Mouse (Mus musculus): ENCODE results near the gene Tirap. TPM values are rescaled to one million over a fixed set of nuclear protein-coding genes. Genes with fewer than 3 reads are reported as not detected.

Tirap gene
- polyA plus RNA-seq, 1 experiment from 2014 or later: 6.3 TPM

GRCm38 (mm10) chr9:35183359-35183758 lies 16.7 kb downstream of the Tirap start:
- Histone ChIP-seq H3K9ac (replicated peaks; ENCODE audit: low read length) (no peak overlapping the region), H3K9me3 (ENCODE audit: control insufficient read depth, low read length) (no peaks in the 10 kb centered on the region), H3K27ac (replicated peaks; ENCODE audit: low read depth, low read length) (no peak overlapping the region), H3K27me3 (ENCODE audit: control insufficient read depth, insufficient read depth, low read length) (no peaks in the 10 kb centered on the region), H3K36me3 (ENCODE audit: control insufficient read depth, insufficient read depth, low read length) (0 out of 2 replicates have a peak, but pooled peaks cover 9% of the 10 kb centered on the region), H3K4me3 (replicated peaks; ENCODE audit: low read depth, low read length) (no peak overlapping the region), H3K4me1 (ENCODE audit: control insufficient read depth, insufficient read depth, low read length) (no peaks in the 10 kb centered on the region), H3K4me2 (ENCODE audit: low read length) (no peak overlapping the region)
- WGBS: 64% methylated on average over 5 of the region's 5 CpGs
- ATAC-seq (ENCODE audit: low FRiP score, low TSS enrichment) (no peak), DNase-seq (no peak)

GRCm38 (mm10) chr9:35182832-35183231 lies 17.3 kb downstream of the Tirap start:
- no peak for ATAC-seq (ENCODE audit: low FRiP score, low TSS enrichment)

GRCm38 (mm10) chr9:35176124-35176659 lies 23.9 kb downstream of the Tirap start:
- Histone ChIP-seq H3K9me3 (ENCODE audit: control insufficient read depth, low read length) (no peaks in the 10 kb centered on the region), H3K27me3 (ENCODE audit: control insufficient read depth, insufficient read depth, low read length) (no peaks in the 10 kb centered on the region), H3K36me3 (ENCODE audit: control insufficient read depth, insufficient read depth, low read length) (no peaks in the 10 kb centered on the region), H3K9ac (replicated peaks; ENCODE audit: low read length) (peak overlapping the region; percentile 56; the same call in 1 of the 2 replicates), H3K4me1 (ENCODE audit: control insufficient read depth, insufficient read depth, low read length) (peaks cover 11% of the 10 kb centered on the region; the same call in 1 of the 2 replicates), H3K27ac (replicated peaks; ENCODE audit: low read depth, low read length) (peak overlapping the region; percentile 86; the same call in 1 of the 2 replicates), H3K4me2 (ENCODE audit: low read length) (peak overlapping the region; percentile 82), H3K4me3 (replicated peaks; ENCODE audit: low read depth, low read length) (peak overlapping the region; percentile 53)
- 47% methylated on average over 14 of the region's 14 CpGs for WGBS
- DNase-seq: no peak
- peak; percentile 31; the same call in 1 of the 2 replicates for ATAC-seq (ENCODE audit: low FRiP score, low TSS enrichment)

More at GRCm38 (mm10) chr9:35182832-35183231, 17.3 kb downstream of the Tirap start:
- 90% methylated on average over 2 of the region's 2 CpGs for WGBS
- Histone ChIP-seq H3K36me3 (ENCODE audit: control insufficient read depth, insufficient read depth, low read length) (0 out of 2 replicates have a peak, but pooled peaks cover 7% of the 10 kb centered on the region), H3K4me3 (replicated peaks; ENCODE audit: low read depth, low read length) (no peak overlapping the region), H3K4me1 (ENCODE audit: control insufficient read depth, insufficient read depth, low read length) (no peaks in the 10 kb centered on the region), H3K27me3 (ENCODE audit: control insufficient read depth, insufficient read depth, low read length) (no peaks in the 10 kb centered on the region), H3K9me3 (ENCODE audit: control insufficient read depth, low read length) (no peaks in the 10 kb centered on the region), H3K9ac (replicated peaks; ENCODE audit: low read length) (no peak overlapping the region), H3K27ac (replicated peaks; ENCODE audit: low read depth, low read length) (no peak overlapping the region), H3K4me2 (ENCODE audit: low read length) (no peak overlapping the region)
- no peak for DNase-seq

GRCm38 (mm10) chr9:35175251-35176123 lies 24.6 kb downstream of the Tirap start, which contains the start of gene Dcps:
Gene Dcps (minus strand): TSS chr9:35176061.
- Histone ChIP-seq H3K27ac (replicated peaks; ENCODE audit: low read depth, low read length) (peak within 1 kb of the TSS; percentile 86), H3K9me3 (ENCODE audit: control insufficient read depth, low read length) (no peaks in the 10 kb centered on the region), H3K36me3 (ENCODE audit: control insufficient read depth, insufficient read depth, low read length) (no peaks in the 10 kb centered on the region), H3K4me3 (replicated peaks; ENCODE audit: low read depth, low read length) (peak within 1 kb of the TSS; percentile 53), H3K4me2 (ENCODE audit: low read length) (peak within 1 kb of the TSS; percentile 82), H3K4me1 (ENCODE audit: control insufficient read depth, insufficient read depth, low read length) (peaks cover 11% of the 10 kb centered on the region; the same call in 1 of the 2 replicates), H3K9ac (replicated peaks; ENCODE audit: low read length) (peak within 1 kb of the TSS; percentile 56), H3K27me3 (ENCODE audit: control insufficient read depth, insufficient read depth, low read length) (no peaks in the 10 kb centered on the region)
- under 1% methylated on average over 38 of the region's 38 CpGs for WGBS
- DNase-seq (peak; percentile 96), ATAC-seq (ENCODE audit: low FRiP score, low TSS enrichment) (peak; percentile 96)

GRCm38 (mm10) chr9:35173331-35173730 lies 26.8 kb downstream of the Tirap start:
- no peak for ATAC-seq (ENCODE audit: low FRiP score, low TSS enrichment)
- Histone ChIP-seq H3K4me1 (ENCODE audit: control insufficient read depth, insufficient read depth, low read length) (peaks cover 11% of the 10 kb centered on the region; the same call in 1 of the 2 replicates), H3K9ac (replicated peaks; ENCODE audit: low read length) (no peak overlapping the region), H3K36me3 (ENCODE audit: control insufficient read depth, insufficient read depth, low read length) (peaks cover 9% of the 10 kb centered on the region; the same call in 1 of the 2 replicates), H3K27me3 (ENCODE audit: control insufficient read depth, insufficient read depth, low read length) (no peaks in the 10 kb centered on the region), H3K9me3 (ENCODE audit: control insufficient read depth, low read length) (no peaks in the 10 kb centered on the region), H3K27ac (replicated peaks; ENCODE audit: low read depth, low read length) (no peak overlapping the region), H3K4me3 (replicated peaks; ENCODE audit: low read depth, low read length) (no peak overlapping the region), H3K4me2 (ENCODE audit: low read length) (no peak overlapping the region)
- 94% methylated on average over 1 of the region's 1 CpGs for WGBS
- no peak for DNase-seq

- no peak for DNase-seq
- Histone ChIP-seq H3K4me1 (ENCODE audit: control insufficient read depth, insufficient read depth, low read length) (peaks cover 7% of the 10 kb centered on the region; the same call in 1 of the 2 replicates), H3K27me3 (ENCODE audit: control insufficient read depth, insufficient read depth, low read length) (no peaks in the 10 kb centered on the region), H3K9ac (replicated peaks; ENCODE audit: low read length) (no peak overlapping the region), H3K4me3 (replicated peaks; ENCODE audit: low read depth, low read length) (no peak overlapping the region), H3K27ac (replicated peaks; ENCODE audit: low read depth, low read length) (no peak overlapping the region), H3K9me3 (ENCODE audit: control insufficient read depth, low read length) (no peaks in the 10 kb centered on the region), H3K4me2 (ENCODE audit: low read length) (no peak overlapping the region), H3K36me3 (ENCODE audit: control insufficient read depth, insufficient read depth, low read length) (peaks cover 9% of the 10 kb centered on the region; the same call in 1 of the 2 replicates)
- 94% methylated on average over 7 of the region's 7 CpGs for WGBS
- ATAC-seq (ENCODE audit: low FRiP score, low TSS enrichment): no peak
Measured at GRCm38 (mm10) chr9:35170071-35170470, 30.0 kb downstream of the Tirap start.

GRCm38 (mm10) chr9:35166798-35167635 lies 33.1 kb downstream of the Tirap start:
- H3K9ac ChIP-seq (replicated peaks; ENCODE audit: low read length): no peak overlapping the region
- peak; percentile 39 for DNase-seq
- 19% methylated on average over 9 of the region's 9 CpGs for WGBS
- no peaks in the 10 kb centered on the region for H3K27me3 ChIP-seq (ENCODE audit: control insufficient read depth, insufficient read depth, low read length)
- H3K4me2 ChIP-seq (ENCODE audit: low read length): no peak overlapping the region
- no peaks in the 10 kb centered on the region for H3K9me3 ChIP-seq (ENCODE audit: control insufficient read depth, low read length)
- no peak overlapping the region for H3K4me3 ChIP-seq (replicated peaks; ENCODE audit: low read depth, low read length)
- peaks cover 15% of the 10 kb centered on the region for H3K36me3 ChIP-seq (ENCODE audit: control insufficient read depth, insufficient read depth, low read length)
- H3K4me1 ChIP-seq (ENCODE audit: control insufficient read depth, insufficient read depth, low read length): no peaks in the 10 kb centered on the region
- no peak overlapping the region; the same call in 1 of the 2 replicates for H3K27ac ChIP-seq (replicated peaks; ENCODE audit: low read depth, low read length)
- ATAC-seq (ENCODE audit: low FRiP score, low TSS enrichment): peak; percentile 60; the same call in 1 of the 2 replicates

GRCm38 (mm10) chr9:35166144-35166797 lies 33.8 kb downstream of the Tirap start:
- ATAC-seq (ENCODE audit: low FRiP score, low TSS enrichment): no peak
- Histone ChIP-seq H3K4me3 (replicated peaks; ENCODE audit: low read depth, low read length) (no peak overlapping the region), H3K9ac (replicated peaks; ENCODE audit: low read length) (no peak overlapping the region), H3K36me3 (ENCODE audit: control insufficient read depth, insufficient read depth, low read length) (peaks cover 15% of the 10 kb centered on the region), H3K4me1 (ENCODE audit: control insufficient read depth, insufficient read depth, low read length) (no peaks in the 10 kb centered on the region), H3K27me3 (ENCODE audit: control insufficient read depth, insufficient read depth, low read length) (no peaks in the 10 kb centered on the region), H3K4me2 (ENCODE audit: low read length) (no peak overlapping the region), H3K27ac (replicated peaks; ENCODE audit: low read depth, low read length) (no peak overlapping the region), H3K9me3 (ENCODE audit: control insufficient read depth, low read length) (no peaks in the 10 kb centered on the region)
- 24% methylated on average over 3 of the region's 3 CpGs for WGBS
- peak; percentile 79 for DNase-seq

All from midbrain, embryonic 14.5 days (tissue).